Mouse (Mus musculus) kidney, adult 9 months (tissue): ENCODE measurements around the gene Senp7.

Source experiments
- DNase-seq: peaks from one replicate; pipeline ENCODE4 v3.0.0; 2022

Senp7 gene

DNA sequence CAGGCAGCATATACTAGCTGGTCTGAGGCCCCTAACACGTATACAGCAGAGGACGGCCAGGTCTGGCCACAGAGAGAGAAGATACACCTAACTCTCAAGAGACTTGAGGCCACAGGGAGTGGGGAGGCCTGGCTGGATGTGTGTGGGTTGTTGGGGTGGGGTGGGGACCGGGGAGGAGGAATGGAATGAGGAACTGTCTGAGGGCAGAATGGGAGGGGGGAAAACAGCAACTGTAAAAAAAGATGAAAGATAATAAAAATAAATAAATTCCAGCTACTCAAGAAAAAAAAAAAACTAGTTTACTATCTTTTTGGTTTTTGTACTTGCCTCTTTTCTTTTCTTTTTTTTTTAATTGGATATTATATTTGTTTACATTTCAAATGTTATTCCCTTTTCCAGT, 91.8 kb downstream of the Senp7 start:
- DNase-seq = no peak

DNA sequence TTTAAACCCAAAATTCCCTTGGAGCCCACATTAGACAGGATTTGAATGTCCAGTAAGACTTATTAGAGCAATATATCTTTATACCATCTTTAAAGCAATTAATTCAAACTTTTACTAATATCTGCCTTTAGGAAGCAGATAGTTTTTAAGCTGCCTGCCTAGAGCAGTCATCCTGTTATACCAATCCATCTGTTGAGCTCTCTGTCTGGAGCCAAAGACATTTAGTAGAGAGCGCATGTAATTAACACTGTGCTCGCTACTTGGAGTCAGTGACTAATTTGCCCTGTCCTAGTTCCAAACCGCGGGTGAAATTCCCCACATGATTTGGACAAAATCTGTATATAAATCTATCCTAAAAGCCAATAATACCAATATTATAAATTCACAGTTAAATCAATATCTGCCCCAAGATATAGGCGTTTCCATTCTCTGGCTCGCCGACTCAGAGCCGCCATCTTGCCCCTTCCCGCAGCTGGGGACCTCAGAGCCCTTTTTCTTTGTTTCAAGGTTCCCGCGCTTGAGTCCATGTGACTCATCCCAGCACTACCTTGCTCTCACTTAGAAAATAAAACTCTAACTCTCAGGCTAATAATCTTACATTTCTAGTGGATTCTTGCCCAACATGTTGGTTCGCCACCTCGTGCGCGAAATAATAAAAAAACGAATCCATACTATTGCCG, 96.9 kb downstream of the Senp7 start:
- no peak for DNase-seq

DNA sequence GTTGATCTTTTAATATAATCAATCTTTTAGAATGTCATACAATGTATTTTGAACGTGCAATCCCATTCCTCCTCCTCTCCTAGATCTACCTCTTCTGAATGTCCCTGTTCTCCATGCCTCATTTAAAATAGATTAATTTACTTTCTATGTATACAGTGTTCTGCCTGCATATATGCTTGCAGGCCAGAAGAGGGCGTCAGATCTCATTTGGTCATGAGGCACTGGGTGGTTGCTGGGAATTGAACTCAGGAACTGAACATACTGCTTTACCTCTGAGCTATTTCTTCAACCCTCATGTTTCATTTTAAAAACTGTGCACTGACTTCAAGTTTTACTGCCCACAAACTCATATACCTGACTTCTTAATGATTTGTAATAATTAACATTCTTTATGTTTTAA, 99.5 kb downstream of the Senp7 start:
- DNase-seq = no peak

DNA sequence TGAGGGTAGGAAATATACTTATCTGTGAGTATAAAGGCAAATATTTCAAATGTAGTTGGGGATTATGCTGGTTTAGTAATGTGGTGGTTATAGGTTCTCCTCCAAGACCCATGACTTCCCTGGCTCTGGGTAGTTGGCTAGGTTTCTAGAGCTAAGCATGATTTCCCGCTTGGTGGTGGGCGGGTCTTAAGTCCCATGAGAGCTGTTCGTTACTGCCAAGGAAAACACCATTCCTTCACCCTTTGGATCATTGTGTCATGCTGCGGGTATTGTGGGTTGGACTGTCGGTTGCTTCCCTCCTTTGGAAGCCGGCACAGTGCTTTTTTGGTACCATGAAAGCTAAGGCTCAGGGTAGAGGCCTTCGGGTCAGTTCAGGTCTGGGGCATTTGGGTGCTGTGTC, 115.3 kb downstream of the Senp7 start:
- peak; percentile 19 for DNase-seq

DNA sequence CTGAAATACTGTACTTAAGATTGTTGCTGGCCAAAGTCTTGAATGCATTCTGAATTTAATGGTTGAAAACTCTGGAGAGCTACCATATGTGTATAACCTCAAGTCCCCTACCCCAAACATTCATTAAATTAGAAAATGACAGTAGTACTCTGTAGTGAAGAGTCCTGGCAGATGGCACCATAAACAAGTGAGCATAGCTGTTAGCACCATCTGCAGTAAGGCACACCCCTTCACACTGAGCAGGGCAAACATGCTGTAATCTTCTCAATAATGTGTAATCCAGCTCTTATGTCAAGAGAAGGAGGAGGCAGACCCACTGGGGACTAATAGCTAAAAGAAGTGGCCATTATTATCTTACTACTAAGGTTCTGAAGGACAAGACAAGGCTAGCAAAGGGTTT, 122.1 kb downstream of the Senp7 start:
- no peak for DNase-seq

DNA sequence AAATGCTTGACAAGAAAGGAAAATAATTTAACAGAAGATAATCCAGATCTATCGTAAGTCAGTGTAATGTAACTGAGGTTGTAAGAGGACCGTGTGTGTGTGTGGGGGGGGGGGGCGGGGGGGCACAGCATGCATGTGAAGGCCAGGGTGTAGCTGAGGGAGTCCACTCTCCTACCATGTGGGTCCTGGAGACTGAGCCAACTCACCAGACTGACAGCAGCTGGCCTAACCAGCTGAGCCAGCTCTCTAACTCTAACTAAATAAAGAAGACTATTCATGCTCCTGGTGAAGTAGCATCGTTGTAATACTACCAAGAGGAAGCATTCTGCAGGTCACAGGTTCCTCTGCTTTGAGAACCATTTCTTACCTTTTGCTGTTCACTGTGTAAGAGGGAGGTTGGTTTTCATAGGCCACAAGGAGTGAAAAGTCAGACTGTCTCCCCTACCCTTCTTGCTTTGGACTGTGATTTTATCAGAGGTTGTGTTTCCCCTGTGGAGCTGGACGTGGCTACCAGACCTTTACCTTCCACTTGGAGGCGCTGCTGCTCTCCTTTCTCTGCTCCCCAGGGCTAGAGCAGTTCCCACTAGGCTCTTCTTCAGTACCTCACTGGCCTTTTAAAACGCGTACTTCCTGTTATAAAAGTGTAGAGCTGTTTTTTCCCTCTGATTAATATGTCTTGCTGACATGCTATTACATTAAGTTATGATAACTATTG, 127.9 kb downstream of the Senp7 start:
- DNase-seq = peak; percentile 15

DNA sequence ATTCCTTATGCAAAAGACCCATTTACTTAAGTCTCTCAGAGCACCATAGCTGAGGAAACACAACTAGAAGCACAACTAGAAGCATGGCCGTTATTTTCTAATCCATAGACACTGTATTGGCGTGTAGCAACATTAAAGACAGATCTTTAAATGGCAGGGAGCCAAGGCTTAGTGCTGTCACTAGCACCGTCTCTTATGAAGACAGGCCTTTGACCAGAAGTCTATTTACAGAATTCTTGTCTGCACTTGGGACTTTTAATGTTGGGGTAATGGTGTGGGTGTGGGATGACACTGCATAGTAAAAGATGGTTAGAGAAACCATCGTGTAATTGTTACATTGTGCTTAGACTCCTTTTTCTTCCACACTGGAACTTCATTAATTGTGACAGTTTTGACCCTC, 138.7 kb downstream of the Senp7 start:
- no peak for DNase-seq

DNA sequence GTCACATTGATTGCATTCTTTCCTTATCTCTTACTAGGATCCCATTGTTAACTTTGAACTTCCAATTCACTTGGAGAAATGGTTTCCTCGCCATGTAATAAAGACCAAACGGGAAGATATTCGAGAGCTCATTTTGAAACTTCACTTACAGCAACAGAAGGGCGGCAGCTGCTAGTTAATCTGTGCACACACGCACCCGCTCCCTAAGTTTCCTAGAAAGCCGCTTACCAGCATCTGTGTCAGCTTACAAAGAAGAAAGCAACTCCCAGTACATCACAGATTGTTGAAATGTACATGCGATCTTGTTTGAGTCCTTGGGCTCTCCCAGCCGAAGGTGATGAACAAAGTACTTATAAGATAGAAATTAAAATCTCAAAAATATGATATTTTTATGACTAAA, 140.1 kb downstream of the Senp7 start:
- DNase-seq = no peak

DNA sequence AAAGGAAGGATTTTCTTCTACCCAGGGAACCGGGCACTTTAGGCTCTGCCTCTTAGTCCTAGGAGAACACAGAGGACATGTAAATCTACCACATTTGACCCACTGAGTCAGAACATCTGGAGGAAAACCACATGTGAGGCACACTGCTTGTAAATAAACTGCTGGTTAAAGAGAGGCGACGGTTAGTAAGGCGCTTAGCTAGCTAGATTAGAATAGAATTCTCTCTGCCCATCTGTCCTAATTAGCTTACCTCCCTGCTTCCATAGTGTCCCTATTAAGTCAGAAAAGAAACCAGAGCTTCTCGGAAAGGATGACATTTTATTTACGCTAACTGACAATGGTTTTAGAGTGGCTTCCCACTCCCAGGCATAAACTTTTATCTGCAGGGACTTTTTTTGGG, 155.9 kb downstream of the Senp7 start, which contains the start of gene Impg2:
Gene Impg2 (plus strand): TSS at position 263 of the 400 bp plus-strand sequence.
- no peak for DNase-seq

DNA sequence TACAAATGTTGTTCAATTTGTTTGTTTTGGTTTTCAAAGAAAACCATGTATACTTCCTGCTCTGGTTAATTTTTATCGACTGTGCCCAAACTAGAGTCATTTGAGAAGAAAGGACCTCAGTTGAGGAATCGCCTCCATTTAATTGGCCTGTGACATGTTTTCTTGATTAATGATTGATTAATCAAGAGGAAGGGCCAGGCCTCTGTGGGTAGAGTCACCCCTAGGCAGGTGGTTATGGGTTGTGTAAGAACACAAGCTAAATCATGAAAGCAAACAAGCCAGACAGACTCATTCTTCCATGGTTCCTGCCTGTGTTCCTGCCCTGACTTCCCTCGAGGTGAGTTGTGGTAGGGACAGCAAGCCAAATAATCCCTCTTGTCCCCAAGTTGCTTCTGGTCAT, 164.6 kb downstream of the Senp7 start:
- peak; percentile 35 for DNase-seq

DNA sequence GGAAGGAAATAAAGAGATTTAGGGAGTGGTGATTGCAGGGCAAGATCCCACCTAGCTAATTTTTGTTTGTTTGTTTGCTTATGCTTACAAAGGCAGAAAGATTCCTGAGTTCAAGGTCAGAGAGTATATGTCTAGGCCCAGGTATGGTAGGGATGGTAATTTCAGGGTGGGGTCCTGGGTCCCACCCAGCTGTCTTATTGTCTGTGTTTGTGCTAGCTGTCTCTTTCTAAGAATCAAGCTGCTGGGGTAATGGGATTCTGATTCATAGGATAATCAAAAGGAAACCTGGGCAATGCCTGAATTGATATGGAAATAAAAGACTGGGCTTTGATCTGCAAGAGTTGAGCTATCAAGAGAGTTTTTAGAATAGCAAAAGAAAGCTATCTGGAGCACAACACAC, 179.5 kb downstream of the Senp7 start:
- DNase-seq = no peak

DNA sequence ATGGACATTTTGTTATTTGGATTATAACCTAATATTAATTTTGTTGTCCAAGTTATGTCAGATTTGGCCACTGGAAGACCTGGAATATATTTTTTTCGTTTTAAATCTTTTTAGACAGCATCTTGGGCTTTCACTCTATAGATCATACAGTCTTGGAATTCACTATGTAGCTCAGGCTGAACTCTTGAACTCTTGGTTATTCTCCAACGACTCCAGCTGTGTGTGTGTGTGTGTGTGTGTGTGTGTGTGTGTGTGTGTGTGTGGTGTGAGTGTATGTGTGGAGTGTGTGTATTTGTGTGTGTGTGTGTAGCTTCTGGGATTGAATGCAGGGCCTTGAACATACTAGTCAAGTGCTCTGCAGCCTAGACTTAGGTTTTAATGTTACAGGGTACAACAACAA, 181.3 kb downstream of the Senp7 start:
- DNase-seq = no peak

DNA sequence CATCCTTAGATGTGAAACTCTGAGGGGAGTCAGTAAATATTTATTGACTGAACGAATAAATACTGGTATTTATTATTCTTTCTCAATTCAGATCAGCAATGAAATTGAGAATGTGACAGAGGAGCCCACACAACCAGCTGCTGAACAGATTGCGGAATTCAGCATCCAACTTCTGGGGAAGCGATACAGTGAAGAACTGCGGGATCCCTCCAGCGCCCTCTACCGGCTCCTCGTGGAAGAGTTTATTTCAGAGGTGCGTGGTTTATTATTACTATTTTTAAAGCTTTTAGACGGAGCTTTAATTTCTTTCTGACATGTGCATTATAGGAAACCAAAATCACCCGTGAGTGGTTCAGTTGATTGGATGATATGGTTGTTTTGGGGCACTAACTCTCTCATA, 183.2 kb downstream of the Senp7 start:
- peak; percentile 14 for DNase-seq

DNA sequence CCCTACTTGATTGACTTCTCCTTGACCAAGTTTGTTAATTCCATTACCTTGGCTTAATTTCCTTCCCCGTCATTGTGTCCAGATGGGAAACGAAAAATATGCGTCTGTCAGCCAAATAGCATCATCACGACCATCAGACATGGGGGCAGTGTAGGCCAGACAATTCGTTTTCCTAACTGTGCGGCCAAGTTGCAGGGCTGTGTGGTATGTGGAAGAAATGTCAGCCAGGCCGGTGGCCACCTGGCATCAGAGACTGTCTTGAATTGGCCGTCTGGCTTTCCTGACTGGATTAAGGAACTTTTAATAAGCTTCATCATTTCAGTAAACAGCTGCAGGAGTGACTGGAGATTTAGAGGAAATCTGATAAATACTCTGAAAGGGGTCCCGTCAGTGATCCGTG, 184.6 kb downstream of the Senp7 start:
- DNase-seq = no peak
